Mouse (Mus musculus) liver, postnatal 0 days (tissue): Measurements from ENCODE around the gene Tnfrsf4. TPM values are rescaled to one million over a fixed set of nuclear protein-coding genes. Genes with fewer than 3 reads are reported as not detected.

ENCODE experiments used
- ATAC-seq: fragments of 200-750 bp; cut with Nextera tagmentation; 2 replicates; pipeline ENCODE4 v1.8.0; 2017; ENCODE audit warnings: mild to moderate bottlenecking, moderate library complexity
- DNase-seq: peaks from one replicate; pipeline ENCODE4 v3.0.0-alpha.2; 2016
- H3K27ac ChIP-seq: fragments of 300-500 bp; sonication (generic); 2 replicates; pipeline ENCODE4 v1.5.1; 2014; ENCODE audit warnings: antibody characterized with exemption, moderate library complexity, mild to moderate bottlenecking, low read depth
- H3K27me3 ChIP-seq: fragments of 300-500 bp; sonication (generic); 2 replicates; pipeline ENCODE4 v1.6.1; 2014; ENCODE audit warnings: low read length, control low read depth, mixed read lengths; ENCODE audit not compliant: insufficient read depth
- H3K36me3 ChIP-seq: fragments of 300-500 bp; sonication (generic); replicated peaks from 2 replicates; pipeline ENCODE4 v1.6.1; 2014; ENCODE audit warnings: mild to moderate bottlenecking, control low read depth, low read length, moderate library complexity, mixed read lengths; ENCODE audit not compliant: insufficient read depth
- H3K4me1 ChIP-seq: fragments of 300-500 bp; sonication (generic); 2 replicates; pipeline ENCODE4 v1.6.1; 2014; ENCODE audit warnings: antibody characterized with exemption, mild to moderate bottlenecking, control low read depth; ENCODE audit not compliant: insufficient read depth
- H3K4me2 ChIP-seq: fragments of 300-500 bp; sonication (generic); 2 replicates; pipeline ENCODE4 v1.6.1; 2014; ENCODE audit warnings: low read depth, mild to moderate bottlenecking, low read length, moderate library complexity, mixed read lengths
- H3K4me3 ChIP-seq: fragments of 300-500 bp; sonication (generic); 2 replicates; pipeline ENCODE4 v1.5.1; 2014; ENCODE audit warnings: low read depth, low read length
- H3K9ac ChIP-seq: fragments of 300-500 bp; sonication (generic); replicated peaks from 2 replicates; pipeline ENCODE4 v1.6.1; 2014; ENCODE audit warnings: mild to moderate bottlenecking, moderate library complexity
- H3K9me3 ChIP-seq: fragments of 300-500 bp; sonication (generic); 2 replicates; pipeline ENCODE4 v1.6.1; 2016; ENCODE audit warnings: mild to moderate bottlenecking, control low read depth, low read length, mixed read lengths
- CTCF ChIP-seq: sonication (generic); IDR thresholded peaks from 2 replicates; pipeline ENCODE4 v1.5.1; 2016; ENCODE audit warnings: antibody characterized with exemption, low read depth
- EP300 ChIP-seq: IDR thresholded peaks from 2 replicates; pipeline ENCODE4 v1.6.1; 2016; ENCODE audit warnings: antibody characterized with exemption, low read depth, mild to moderate bottlenecking
- WGBS: fragments of 180-500 bp; shearing (Covaris S2); extraction: QIAGEN DNeasy Blood & Tissue Kit; methylation state at CpG from one replicate; pipeline ENCODE4 v1.1.7; 2014; ENCODE audit not compliant: insufficient replicate concordance; 5-methylcytosine and 5-hydroxymethylcytosine counted together
- polyA plus RNA-seq: library from polyadenylated mRNA; unstranded; fragments of >200 nt; fragmentation: Nextera tagmentation; extraction: Ambion mirVana; gene quantifications from 2 replicates; pipeline ENCODE4 v1.2.1, GENCODE M21; 2015

The Tnfrsf4 gene
- polyA plus RNA-seq, 1 experiment from 2014 or later = 0.36 TPM

DNA sequence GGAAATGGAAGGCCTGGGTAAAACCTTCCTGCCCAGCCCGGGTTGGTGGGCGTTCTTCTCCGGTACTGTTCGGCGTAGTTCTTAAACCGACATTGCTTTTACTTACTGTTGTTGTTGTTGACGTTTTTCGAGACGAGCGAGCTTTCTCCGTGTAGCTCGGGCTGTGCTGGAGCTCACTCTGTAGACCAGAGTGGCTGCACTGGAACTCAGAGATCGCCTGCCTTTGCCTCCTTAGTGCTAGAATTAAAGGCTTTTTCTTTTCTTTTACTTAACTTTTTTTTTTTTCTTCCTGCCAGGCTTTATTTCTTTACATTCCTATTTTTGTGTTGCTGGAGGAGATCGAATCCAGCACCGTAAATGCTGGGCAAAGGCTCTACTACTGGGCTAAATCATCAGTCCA lies 20.0 kb upstream of the Tnfrsf4 start:
- Histone ChIP-seq H3K36me3 (peaks cover 21% of the 10 kb centered on the region), H3K4me1 (peaks cover 31% of the 10 kb centered on the region), H3K27ac (peak overlapping the region; percentile 93), H3K27me3 (no peaks in the 10 kb centered on the region), H3K9me3 (no peaks in the 10 kb centered on the region), H3K4me2 (peak overlapping the region; percentile 78), H3K9ac (peak overlapping the region; percentile 97), H3K4me3 (peak overlapping the region; percentile 99)
- DNase-seq (no peak), ATAC-seq (no peak)
- TF ChIP-seq EP300 (no peak), CTCF (no peak)
- WGBS = 5% methylated on average over 15 of the region's 15 CpGs

DNA sequence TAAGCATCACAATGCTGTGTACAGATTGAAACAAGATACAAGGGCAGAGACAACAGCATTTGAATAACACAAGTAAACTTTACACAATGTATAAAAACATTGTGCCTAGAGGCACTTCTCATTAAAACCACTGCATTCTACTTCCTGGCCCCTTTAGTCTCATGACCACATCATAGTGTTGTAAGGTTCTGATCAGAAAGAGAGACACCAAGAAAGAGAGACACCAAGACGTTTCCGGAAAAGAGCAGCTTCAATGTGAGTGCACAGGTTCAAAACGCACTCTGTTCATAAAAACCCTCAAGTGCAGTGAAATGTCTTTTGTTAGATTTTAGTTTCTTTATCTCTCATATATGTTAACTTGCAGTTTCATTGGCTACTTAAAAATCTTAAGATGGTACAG lies 9.5 kb upstream of the Tnfrsf4 start:
- Histone ChIP-seq H3K4me3 (no peak overlapping the region), H3K9ac (no peak overlapping the region), H3K36me3 (peaks cover 82% of the 10 kb centered on the region), H3K27me3 (no peaks in the 10 kb centered on the region), H3K4me2 (no peak overlapping the region), H3K27ac (no peak overlapping the region), H3K4me1 (no peaks in the 10 kb centered on the region), H3K9me3 (no peaks in the 10 kb centered on the region)
- 88% methylated on average over 3 of the region's 3 CpGs for WGBS
- no peak for TF ChIP-seq EP300
- TF ChIP-seq CTCF = no peak
- DNase-seq (no peak), ATAC-seq (no peak)

DNA sequence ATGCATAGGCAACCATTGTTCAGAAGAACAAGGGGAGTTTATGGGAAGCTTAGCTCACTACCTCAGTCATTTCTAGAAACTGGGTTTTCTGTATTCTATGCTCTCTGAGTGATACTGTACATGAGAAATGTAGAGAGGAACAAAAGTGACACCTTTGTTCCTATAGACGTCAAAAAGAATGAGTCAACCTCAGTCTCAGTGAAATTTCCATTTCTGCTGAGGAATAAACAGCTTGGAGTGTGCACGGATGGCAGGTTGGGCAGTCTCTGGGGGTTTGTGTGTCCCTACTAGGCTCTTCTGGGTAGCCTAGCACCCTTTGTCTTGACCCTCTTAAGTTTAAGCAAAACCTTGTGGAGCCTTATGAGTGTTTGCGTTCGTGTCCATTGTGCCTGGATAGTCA lies 5.3 kb upstream of the Tnfrsf4 start:
- peaks cover 85% of the 10 kb centered on the region for H3K36me3 ChIP-seq
- no peak overlapping the region for H3K4me2 ChIP-seq
- H3K27ac ChIP-seq = no peak overlapping the region
- H3K4me1 ChIP-seq = no peaks in the 10 kb centered on the region
- no peak for DNase-seq
- H3K9me3 ChIP-seq = no peaks in the 10 kb centered on the region
- 89% methylated on average over 4 of the region's 4 CpGs for WGBS
- no peaks in the 10 kb centered on the region for H3K27me3 ChIP-seq
- no peak overlapping the region for H3K4me3 ChIP-seq
- ATAC-seq = no peak
- no peak overlapping the region for H3K9ac ChIP-seq
- TF ChIP-seq EP300 (no peak), CTCF (no peak)

DNA sequence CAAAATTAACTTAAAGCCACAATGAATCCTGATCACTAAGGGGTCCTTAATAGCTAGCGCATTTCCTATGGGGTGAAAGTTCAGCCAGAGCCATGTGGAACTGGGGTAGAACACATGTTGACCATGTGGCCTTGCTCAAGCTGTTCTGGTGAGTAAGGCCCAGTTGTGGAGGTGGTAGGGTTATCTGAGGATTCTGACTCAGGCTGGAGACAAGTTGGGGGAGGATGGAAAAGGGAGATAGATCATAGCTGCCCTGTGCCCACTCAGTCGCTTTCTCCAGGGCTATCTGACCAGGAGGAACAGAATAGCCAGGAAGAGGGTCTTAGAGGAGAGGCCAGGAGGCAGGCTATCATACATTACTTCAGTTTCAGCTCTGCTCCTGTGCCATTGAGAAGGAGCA lies 793 bp downstream of the Tnfrsf4 start:
- WGBS = 71% methylated on average over 2 of the region's 2 CpGs
- Histone ChIP-seq H3K27ac (no peak overlapping the region), H3K27me3 (no peaks in the 10 kb centered on the region), H3K9me3 (no peaks in the 10 kb centered on the region), H3K4me1 (no peaks in the 10 kb centered on the region), H3K4me2 (no peak overlapping the region), H3K4me3 (no peak overlapping the region), H3K36me3 (peaks cover 38% of the 10 kb centered on the region), H3K9ac (no peak overlapping the region)
- DNase-seq = no peak
- TF ChIP-seq EP300 (no peak), CTCF (no peak)
- ATAC-seq = peak; percentile 33; the same call in 1 of the 2 replicates

DNA sequence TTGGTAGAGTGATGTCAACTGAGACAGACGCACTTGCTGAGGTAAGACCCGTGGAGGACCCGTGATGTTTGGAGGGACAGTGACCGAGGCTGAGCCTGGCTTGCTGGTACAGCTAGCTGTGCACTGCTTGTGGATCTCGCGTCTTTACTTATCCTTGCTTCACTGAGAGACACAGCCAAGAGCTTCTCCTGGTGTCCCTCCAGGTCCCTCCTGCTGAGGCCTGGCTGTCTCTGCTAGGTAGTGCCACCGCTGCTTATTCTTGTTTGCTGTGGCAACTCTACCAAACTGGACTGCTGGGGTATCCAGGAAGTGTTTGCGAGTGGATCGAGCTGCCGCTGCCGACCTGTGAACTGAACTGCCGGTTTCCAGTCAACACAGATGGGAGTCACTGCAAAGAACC lies 6.1 kb downstream of the Tnfrsf4 start:
- WGBS = 86% methylated on average over 12 of the region's 12 CpGs
- H3K4me1 ChIP-seq = no peaks in the 10 kb centered on the region
- DNase-seq = no peak
- H3K36me3 ChIP-seq = 0 out of 2 replicates have a peak, but pooled peaks cover 3% of the 10 kb centered on the region
- no peak for TF ChIP-seq EP300
- no peak overlapping the region for H3K4me2 ChIP-seq
- no peak for ATAC-seq
- H3K27ac ChIP-seq = no peak overlapping the region
- no peak overlapping the region for H3K4me3 ChIP-seq
- H3K27me3 ChIP-seq = no peaks in the 10 kb centered on the region
- no peaks in the 10 kb centered on the region for H3K9me3 ChIP-seq
- no peak overlapping the region for H3K9ac ChIP-seq

DNA sequence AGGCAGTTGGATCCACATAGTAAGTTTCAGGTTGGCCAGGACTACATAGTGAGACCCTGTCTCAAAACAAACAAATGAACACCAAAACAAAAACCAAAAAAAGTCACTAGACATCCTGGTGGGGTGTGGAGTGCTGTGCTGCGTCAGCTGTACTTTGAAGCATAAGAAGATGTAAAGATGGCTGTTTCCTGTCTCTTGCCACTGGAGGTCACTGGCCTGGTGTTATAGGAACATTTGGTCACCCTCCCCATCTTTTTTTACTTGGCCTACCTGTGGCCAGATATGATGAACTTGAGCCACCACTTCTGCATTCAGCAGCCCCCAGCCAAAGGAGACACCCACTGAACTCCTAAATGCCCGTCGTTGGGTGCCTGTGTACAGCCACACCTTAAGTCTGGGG lies 7.7 kb downstream of the Tnfrsf4 start:
- H3K4me3 ChIP-seq = no peak overlapping the region
- 66% methylated on average over 3 of the region's 3 CpGs for WGBS
- no peak overlapping the region for H3K27ac ChIP-seq
- no peak overlapping the region for H3K4me2 ChIP-seq
- no peak for ATAC-seq
- H3K27me3 ChIP-seq = no peaks in the 10 kb centered on the region
- H3K4me1 ChIP-seq = peaks cover 7% of the 10 kb centered on the region; the same call in 1 of the 2 replicates
- no peaks in the 10 kb centered on the region for H3K9me3 ChIP-seq
- no peak overlapping the region for H3K9ac ChIP-seq
- no peak for DNase-seq
- 0 out of 2 replicates have a peak, but pooled peaks cover 2% of the 10 kb centered on the region for H3K36me3 ChIP-seq
- TF ChIP-seq EP300 (no peak), CTCF (no peak)

DNA sequence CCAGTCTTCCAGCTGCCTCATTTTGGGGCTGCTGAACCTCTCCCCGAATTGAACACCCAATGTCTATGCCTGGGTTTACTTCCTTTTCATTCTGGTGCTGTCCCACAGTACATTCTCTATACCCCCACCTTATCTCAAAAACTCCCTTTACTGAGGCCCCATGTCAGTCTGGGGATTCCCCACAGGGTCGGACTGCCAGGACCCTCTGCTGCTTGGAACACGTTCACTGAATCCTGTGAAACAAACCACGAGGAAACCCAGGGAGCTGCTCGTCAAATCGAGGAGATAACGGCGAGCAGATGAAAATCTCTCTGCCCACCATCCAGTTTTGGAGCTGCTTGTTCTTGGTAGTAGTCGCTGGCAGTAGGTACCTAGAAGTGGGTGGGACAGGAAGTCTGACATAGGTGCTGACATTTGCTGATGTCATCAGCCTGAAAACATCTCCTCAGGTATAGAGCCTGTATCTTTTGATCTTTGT lies 8.3 kb downstream of the Tnfrsf4 start:
- no peak for DNase-seq
- TF ChIP-seq EP300 = no peak
- no peak for TF ChIP-seq CTCF
- H3K4me1 ChIP-seq = peaks cover 7% of the 10 kb centered on the region; the same call in 1 of the 2 replicates
- H3K27me3 ChIP-seq = no peaks in the 10 kb centered on the region
- no peak overlapping the region for H3K9ac ChIP-seq
- no peak overlapping the region for H3K4me3 ChIP-seq
- H3K36me3 ChIP-seq = no peaks in the 10 kb centered on the region
- H3K9me3 ChIP-seq = no peaks in the 10 kb centered on the region
- 23% methylated on average over 9 of the region's 9 CpGs for WGBS
- ATAC-seq = no peak
- no peak overlapping the region for H3K27ac ChIP-seq
- H3K4me2 ChIP-seq = no peak overlapping the region
